Mouse (Mus musculus): ENCODE measurements around the gene Celf2. TPM values are rescaled to one million over a fixed set of nuclear protein-coding genes. Genes with fewer than 3 reads are reported as not detected.
A peak's percentile ranks its signal among the peaks of the same experiment; 100 is the strongest.

The Celf2 gene
- polyA plus RNA-seq, 1 experiment from 2014 or later: 57.8 TPM

DNA sequence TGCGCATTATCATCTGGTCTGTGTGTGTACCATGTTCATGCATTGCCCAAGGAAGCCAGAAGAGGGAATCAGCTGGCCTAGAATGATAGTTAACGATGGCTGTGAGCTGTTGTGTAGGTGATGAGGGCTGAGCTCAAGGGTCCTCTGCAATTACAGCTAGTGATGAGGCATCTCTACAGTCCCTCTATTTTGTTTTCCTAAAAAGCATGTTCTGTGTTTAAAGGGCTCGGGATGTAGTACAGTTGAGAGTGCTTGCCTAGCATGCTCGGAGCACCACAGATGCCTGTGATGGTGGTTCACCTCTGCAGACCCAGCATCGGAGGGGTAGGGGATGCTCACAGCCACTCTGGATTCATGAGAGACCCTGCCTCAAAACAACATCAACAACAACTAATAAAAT is 416.7 kb downstream of the Celf2 start:
- no peak for ATAC-seq (ENCODE audit: extremely low read depth, insufficient number of reproducible peaks, low FRiP score, low TSS enrichment)
- WGBS: 84% methylated on average over 5 of the region's 5 CpGs
- Histone ChIP-seq H3K4me3 (no peak overlapping the region), H3K36me3 (no peaks in the 10 kb centered on the region), H3K4me2 (no peak overlapping the region), H3K4me1 (peaks cover 31% of the 10 kb centered on the region), H3K27me3 (replicated peaks) (no peaks in the 10 kb centered on the region), H3K9ac (no peak overlapping the region), H3K27ac (replicated peaks) (no peak overlapping the region), H3K9me3 (no peaks in the 10 kb centered on the region)

DNA sequence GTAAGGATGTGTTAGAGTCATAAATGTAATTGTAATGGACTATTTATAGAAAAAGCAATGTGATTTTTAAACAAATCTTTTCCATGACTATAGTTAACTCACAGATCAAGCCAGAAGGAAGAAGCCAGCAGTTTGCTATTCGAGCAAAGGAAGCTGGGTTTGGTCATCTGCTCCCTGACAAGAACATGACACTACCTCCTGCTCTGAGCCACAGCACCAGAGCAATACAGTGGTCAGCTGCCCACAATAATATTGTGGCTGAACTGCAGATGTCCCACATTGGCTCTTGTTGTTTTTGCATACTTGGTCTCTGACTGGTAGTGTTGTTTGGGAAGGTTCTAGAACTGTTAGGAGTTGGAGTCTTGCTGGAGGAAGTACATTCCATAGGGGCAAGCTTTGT is 418.9 kb downstream of the Celf2 start:
- Histone ChIP-seq H3K27ac (replicated peaks) (peak overlapping the region; percentile 53), H3K9me3 (no peaks in the 10 kb centered on the region), H3K4me3 (no peak overlapping the region), H3K27me3 (replicated peaks) (no peaks in the 10 kb centered on the region), H3K36me3 (no peaks in the 10 kb centered on the region), H3K4me1 (peaks cover 46% of the 10 kb centered on the region), H3K4me2 (no peak overlapping the region), H3K9ac (no peak overlapping the region)
- no peak for ATAC-seq (ENCODE audit: extremely low read depth, insufficient number of reproducible peaks, low FRiP score, low TSS enrichment)
- 37% methylated on average over 1 of the region's 1 CpGs for WGBS

DNA sequence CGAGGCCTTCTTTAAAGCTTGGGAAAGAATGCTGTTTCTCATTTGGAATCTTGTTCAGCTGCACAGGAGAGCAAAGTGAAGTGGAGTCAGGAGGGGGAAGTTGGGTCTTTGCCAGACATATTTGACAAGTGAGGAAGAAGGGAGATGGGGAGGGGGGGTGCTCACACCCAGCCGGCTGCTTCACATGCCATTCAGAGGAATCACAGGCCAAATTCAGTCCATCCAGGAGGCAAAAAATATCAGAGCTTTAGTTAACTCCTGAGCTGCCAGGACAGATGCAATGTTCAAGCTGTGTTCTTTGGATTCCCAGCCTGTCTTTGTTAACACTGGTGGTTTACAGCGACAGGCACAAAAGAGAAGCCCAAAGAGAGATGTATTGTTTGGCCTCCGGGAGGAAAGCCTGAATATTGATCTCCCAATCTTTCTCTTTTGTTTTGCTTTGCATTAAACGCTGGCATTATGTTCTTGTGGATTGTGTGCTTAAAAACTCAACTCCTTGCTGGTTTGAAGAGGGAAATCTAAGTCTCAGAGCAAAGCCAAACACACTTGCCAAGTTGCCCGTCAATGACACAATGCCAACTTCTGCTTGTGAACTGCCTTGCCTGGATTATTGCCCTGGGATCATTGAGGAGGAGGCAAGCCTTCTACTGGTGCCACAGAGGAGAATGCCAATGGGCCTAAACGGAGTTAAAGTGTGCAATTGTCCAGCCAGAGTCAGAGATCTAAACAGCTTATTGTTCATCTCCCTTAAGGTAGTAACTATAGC is 420.1 kb downstream of the Celf2 start:
- Histone ChIP-seq H3K36me3 (no peaks in the 10 kb centered on the region), H3K27ac (replicated peaks) (peak overlapping the region; percentile 90), H3K9me3 (no peaks in the 10 kb centered on the region), H3K27me3 (replicated peaks) (no peaks in the 10 kb centered on the region), H3K9ac (no peak overlapping the region), H3K4me3 (no peak overlapping the region), H3K4me2 (peak overlapping the region; percentile 37), H3K4me1 (peaks cover 40% of the 10 kb centered on the region)
- 19% methylated on average over 7 of the region's 7 CpGs for WGBS
- ATAC-seq (ENCODE audit: extremely low read depth, insufficient number of reproducible peaks, low FRiP score, low TSS enrichment): peak; percentile 51; the same call in 1 of the 2 replicates

DNA sequence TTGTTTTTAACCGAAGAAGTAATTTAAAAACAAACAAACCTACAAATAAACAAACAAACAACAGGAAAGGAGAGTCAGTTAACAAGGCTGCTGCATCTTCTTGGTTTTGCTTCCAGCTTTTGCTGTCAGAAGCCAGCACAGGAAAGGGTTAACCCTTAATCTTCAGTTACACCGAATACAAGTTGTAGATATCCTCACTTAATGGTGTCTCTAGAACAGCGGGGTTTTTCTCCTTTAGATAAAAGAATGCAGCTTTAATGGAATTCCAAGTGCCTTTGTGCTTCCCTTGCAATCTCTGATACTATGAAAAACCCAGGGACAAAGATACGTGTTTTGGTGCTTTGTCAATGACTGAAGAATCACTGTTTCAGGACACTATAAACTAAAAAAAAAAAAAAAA is 420.8 kb downstream of the Celf2 start:
- H3K9me3 ChIP-seq: no peaks in the 10 kb centered on the region
- WGBS: 14% methylated on average over 4 of the region's 4 CpGs
- H3K4me3 ChIP-seq: no peak overlapping the region
- ATAC-seq (ENCODE audit: extremely low read depth, insufficient number of reproducible peaks, low FRiP score, low TSS enrichment): no peak
- H3K4me1 ChIP-seq: peaks cover 44% of the 10 kb centered on the region
- peak overlapping the region; percentile 90 for H3K27ac ChIP-seq (replicated peaks)
- no peaks in the 10 kb centered on the region for H3K27me3 ChIP-seq (replicated peaks)
- H3K36me3 ChIP-seq: no peaks in the 10 kb centered on the region
- H3K4me2 ChIP-seq: peak overlapping the region; percentile 37
- peak overlapping the region; percentile 47; the same call in 1 of the 2 replicates for H3K9ac ChIP-seq

DNA sequence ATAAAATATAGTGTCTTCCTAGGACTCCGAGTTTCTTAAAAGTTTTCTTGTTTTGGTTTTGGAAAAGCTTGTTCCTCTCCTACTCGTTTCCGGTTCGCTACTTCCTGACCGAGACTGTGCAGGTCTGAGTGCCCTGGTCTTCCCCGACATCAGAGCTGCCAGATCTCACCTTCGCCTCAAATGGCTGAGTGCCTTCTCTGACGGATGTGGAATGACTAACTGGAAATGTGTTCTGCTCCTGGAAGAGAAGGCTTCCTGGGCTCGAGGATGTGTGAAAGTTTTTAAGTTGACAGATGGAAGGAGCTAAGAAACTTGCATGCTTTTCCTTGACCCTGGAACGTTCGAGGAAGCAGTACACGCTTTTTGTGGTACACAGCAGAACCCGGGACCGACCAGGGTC is 421.9 kb downstream of the Celf2 start:
- Histone ChIP-seq H3K4me3 (no peak overlapping the region), H3K4me2 (no peak overlapping the region), H3K4me1 (peaks cover 54% of the 10 kb centered on the region), H3K27me3 (replicated peaks) (no peaks in the 10 kb centered on the region), H3K27ac (replicated peaks) (peak overlapping the region; percentile 90), H3K36me3 (no peaks in the 10 kb centered on the region), H3K9ac (no peak overlapping the region), H3K9me3 (no peaks in the 10 kb centered on the region)
- no peak for ATAC-seq (ENCODE audit: extremely low read depth, insufficient number of reproducible peaks, low FRiP score, low TSS enrichment)
- WGBS: 46% methylated on average over 14 of the region's 14 CpGs

DNA sequence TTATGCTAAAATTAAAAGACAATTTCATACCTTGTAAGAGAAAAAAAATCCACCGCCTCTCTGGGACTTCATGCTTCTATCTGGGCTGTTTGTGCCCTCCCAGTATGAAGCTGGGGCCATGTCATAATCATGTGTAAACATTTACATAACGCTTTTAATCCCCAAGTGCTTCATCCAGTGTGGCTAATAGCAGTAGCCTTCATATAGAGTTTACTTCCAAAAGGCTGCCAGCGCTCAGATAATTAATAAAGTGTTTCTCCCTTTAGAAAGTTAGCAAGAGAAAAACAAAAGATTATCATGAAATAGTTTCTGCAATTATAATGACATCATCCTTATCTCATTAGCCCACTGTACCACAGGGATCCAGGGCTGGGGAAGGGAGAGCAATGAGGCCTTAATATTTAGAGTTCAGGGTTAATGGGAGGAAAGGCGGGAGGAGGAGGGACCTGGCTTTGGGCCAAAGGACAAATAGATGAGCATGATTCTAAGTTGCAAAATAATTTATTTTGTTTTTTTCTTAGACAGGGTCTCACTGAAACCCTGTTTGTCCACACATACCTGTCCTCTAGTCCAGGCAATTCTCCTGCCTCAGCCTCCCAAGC is 425.8 kb downstream of the Celf2 start:
- Histone ChIP-seq H3K9ac (no peak overlapping the region), H3K27me3 (replicated peaks) (no peaks in the 10 kb centered on the region), H3K4me1 (peaks cover 58% of the 10 kb centered on the region), H3K27ac (replicated peaks) (peak overlapping the region; percentile 98; the same call in 1 of the 2 replicates), H3K4me2 (peak overlapping the region; percentile 77), H3K9me3 (no peaks in the 10 kb centered on the region), H3K4me3 (no peak overlapping the region), H3K36me3 (no peaks in the 10 kb centered on the region)
- 50% methylated on average over 4 of the region's 4 CpGs for WGBS
- ATAC-seq (ENCODE audit: extremely low read depth, insufficient number of reproducible peaks, low FRiP score, low TSS enrichment): no peak

DNA sequence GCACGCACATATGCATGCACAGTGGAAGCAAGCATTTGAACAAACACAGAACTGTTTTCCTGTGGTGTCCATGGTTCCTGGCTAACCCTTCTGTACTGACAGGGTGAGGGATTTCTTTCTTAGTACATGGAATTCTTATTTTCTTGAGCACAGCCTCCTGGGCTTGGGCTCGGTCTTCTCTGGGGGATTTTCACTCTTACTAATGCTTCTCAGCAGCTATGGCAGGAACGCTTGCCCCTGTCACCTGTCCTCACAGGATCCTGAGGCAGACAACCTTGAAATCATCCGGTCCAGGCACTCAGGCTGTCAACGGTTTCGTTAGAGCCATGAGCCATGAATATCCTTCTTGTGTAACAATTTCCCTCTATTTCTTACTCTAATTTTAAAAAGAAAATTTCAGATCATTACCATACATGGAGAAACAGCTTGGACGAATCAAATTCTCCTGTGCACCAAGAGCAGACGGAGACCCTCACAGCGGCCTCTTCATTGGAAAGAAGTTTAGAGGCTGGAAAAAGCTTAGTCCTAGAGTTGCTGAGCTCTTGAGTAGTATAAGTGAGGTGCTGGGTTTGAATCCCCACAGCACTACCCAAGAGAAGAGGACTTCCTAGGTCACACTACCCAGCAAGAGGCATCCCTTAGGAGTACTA is 426.9 kb downstream of the Celf2 start:
- H3K9ac ChIP-seq: peak overlapping the region; percentile 87
- peaks cover 2% of the 10 kb centered on the region for H3K9me3 ChIP-seq
- ATAC-seq (ENCODE audit: extremely low read depth, insufficient number of reproducible peaks, low FRiP score, low TSS enrichment): no peak
- WGBS: 43% methylated on average over 9 of the region's 9 CpGs
- H3K4me2 ChIP-seq: peak overlapping the region; percentile 77
- no peak overlapping the region for H3K4me3 ChIP-seq
- H3K36me3 ChIP-seq: peaks cover 6% of the 10 kb centered on the region
- no peaks in the 10 kb centered on the region for H3K27me3 ChIP-seq (replicated peaks)
- H3K4me1 ChIP-seq: peaks cover 56% of the 10 kb centered on the region
- H3K27ac ChIP-seq (replicated peaks): peak overlapping the region; percentile 98

DNA sequence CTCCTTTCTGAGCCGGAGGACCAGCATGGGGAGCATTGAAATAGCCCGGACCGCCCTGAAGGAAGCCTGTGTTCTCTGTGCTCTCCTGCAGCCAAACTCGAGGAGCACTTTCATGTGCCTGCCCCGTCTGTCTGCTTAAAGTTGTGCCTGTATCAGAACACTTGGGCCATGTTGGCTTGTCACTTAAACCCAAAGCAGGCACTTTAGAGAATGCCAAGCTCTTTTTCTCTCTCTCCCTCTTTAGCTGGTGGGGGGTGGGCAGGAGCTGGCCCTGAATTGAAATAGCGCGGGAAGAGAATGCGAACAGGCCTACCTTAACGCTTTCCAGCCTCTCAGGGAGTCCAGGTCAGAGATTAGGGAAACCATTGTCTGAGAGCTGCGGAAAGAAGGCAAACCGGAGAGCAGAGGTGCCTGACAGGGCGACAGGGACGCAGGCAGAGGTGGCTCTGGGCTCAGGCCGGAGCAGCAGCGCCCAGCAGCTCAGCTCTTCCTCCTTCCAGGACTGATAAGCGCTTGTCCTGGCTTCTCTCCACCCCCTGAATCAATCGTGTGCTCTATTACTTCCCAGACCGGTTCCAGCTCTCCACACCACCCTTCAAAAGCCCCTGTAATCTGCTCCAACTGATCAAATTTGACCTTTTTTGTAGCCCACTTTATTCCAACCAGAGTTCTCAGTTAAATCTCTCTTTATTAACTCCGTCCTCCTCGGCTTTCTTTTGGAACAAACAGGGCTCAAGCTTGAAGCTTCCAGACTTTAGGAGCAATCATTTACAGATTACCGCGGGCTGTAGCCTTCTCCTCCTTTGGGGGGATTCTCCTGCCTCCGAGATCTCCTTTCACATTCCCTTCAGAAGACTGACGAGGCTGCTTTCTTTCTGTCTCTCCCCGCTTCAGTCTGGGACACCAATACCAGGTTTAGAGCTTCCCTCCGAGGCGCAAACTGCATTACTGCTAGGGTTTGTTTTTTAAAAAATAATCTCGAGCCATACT is 428.3 kb downstream of the Celf2 start:
- H3K27me3 ChIP-seq (replicated peaks): no peaks in the 10 kb centered on the region
- H3K27ac ChIP-seq (replicated peaks): peak overlapping the region; percentile 98
- peak overlapping the region; percentile 59 for H3K4me3 ChIP-seq
- H3K4me1 ChIP-seq: peaks cover 44% of the 10 kb centered on the region
- peak overlapping the region; percentile 77 for H3K4me2 ChIP-seq
- peak overlapping the region; percentile 87 for H3K9ac ChIP-seq
- peaks cover 14% of the 10 kb centered on the region for H3K9me3 ChIP-seq
- 4% methylated on average over 28 of the region's 28 CpGs for WGBS
- ATAC-seq (ENCODE audit: extremely low read depth, insufficient number of reproducible peaks, low FRiP score, low TSS enrichment): peak; percentile 65; the same call in 1 of the 2 replicates
- peaks cover 17% of the 10 kb centered on the region for H3K36me3 ChIP-seq

DNA sequence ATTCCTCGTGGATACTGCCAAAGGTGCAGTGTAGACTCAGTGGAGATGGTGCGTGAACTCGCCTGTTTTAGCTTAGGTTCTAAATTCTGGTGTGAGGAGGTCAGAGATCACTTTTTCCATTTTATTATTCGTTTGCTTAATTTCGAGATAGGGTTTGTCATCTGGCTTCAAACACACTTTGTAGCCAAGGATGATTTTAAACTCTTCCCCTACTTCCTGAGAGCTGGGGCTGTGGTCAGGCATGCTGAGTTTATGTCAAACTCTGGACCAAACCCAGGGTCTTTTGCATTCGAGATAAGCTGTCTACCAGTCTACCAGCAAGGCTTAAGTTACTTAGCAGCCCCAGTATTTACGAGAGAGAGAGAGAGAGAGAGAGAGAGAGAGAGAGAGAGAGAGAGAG is 429.3 kb downstream of the Celf2 start:
- Histone ChIP-seq H3K27ac (replicated peaks) (peak overlapping the region; percentile 98), H3K4me3 (peak overlapping the region; percentile 59), H3K9me3 (peaks cover 21% of the 10 kb centered on the region), H3K4me2 (peak overlapping the region; percentile 77), H3K4me1 (peaks cover 43% of the 10 kb centered on the region), H3K27me3 (replicated peaks) (no peaks in the 10 kb centered on the region), H3K9ac (peak overlapping the region; percentile 87), H3K36me3 (peaks cover 23% of the 10 kb centered on the region)
- no peak for ATAC-seq (ENCODE audit: extremely low read depth, insufficient number of reproducible peaks, low FRiP score, low TSS enrichment)
- WGBS: 46% methylated on average over 7 of the region's 7 CpGs

DNA sequence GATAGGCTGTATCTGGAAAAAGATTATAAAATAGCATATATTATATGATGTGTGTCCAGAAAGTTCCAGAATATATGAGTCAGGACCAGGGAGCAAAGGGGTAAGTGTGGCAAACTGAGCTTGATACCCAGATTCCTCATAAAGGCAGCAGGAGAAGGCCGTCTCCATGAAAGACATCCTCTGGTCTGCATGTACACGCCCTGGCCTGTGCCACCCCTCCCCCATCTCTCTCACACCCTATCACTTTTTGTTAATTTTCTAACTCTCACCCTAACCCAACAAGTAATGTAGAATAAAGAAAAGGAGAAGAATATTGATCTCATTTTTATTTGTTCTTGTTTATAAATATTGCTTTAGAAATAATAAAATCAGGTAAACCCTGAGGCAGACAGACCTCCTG is 430.0 kb downstream of the Celf2 start:
- peaks cover 23% of the 10 kb centered on the region for H3K36me3 ChIP-seq
- peak overlapping the region; percentile 98 for H3K27ac ChIP-seq (replicated peaks)
- H3K4me2 ChIP-seq: peak overlapping the region; percentile 77
- ATAC-seq (ENCODE audit: extremely low read depth, insufficient number of reproducible peaks, low FRiP score, low TSS enrichment): no peak
- H3K4me3 ChIP-seq: peak overlapping the region; percentile 59
- peaks cover 21% of the 10 kb centered on the region for H3K9me3 ChIP-seq
- H3K9ac ChIP-seq: no peak overlapping the region
- no peaks in the 10 kb centered on the region for H3K27me3 ChIP-seq (replicated peaks)
- H3K4me1 ChIP-seq: peaks cover 43% of the 10 kb centered on the region
- 43% methylated on average over 2 of the region's 2 CpGs for WGBS
